In the genomic region with DNA sequence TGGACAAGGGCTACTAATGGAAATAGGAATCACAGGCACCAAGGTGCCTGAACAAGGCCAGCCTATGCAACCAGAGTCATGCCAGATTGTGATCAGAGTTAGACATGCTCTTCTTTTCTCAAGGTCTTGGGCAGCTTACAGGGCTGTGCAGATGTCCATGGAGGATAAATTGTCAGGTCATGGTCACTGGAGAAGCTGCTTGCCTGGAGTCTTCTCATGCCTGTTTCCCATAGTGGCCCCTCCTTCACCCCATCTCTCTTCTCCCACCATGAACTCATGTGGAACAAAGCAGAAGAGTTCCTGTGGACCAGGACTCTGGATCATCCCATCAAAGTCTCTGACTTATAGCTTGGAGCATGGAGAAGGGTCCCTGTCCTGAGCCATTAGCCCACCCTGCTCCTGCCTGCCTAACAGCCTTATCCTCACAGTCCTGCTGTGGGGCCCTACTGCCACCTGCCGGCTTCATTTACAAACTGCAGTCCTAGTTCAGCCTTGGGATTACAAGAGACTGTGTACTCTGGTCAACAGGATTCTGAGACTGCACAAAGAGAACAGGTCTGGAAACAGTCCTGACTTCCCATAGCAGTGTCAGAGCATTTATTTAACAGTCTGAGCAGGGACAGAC, we compare ENCODE assay signal across 7 mouse cellular contexts. TPM values are rescaled to one million over a fixed set of nuclear protein-coding genes. Genes with fewer than 3 reads are reported as not detected.
DNase-seq lines count a peak whose midpoint lies in the region; ATAC-seq lines count a peak whose summit lies in the region.

No protein-coding gene starts in this region.

- ATAC-seq in megakaryocyte, adult 5-6 weeks (ENCODE audit: poor library complexity, severe bottlenecking): peak; percentile 63

- DNase-seq in adrenal gland, adult 18-20 months (ENCODE audit: low spot score in 2 of 2): peak; percentile 74
- peak; percentile 90 to 91 for DNase-seq in cerebellum, postnatal 10 days
- DNase-seq in frontal cortex, postnatal 10 days (ENCODE audit: low spot score in 2 of 2): peak; percentile 37 to 76
- peak; percentile 70 for DNase-seq in induced T-regulatory cell, adult 2 months (ENCODE audit: low read depth)
- DNase-seq in left cerebral cortex, adult 11 months (ENCODE audit: low spot score): peak; percentile 28
- peak; percentile 76 for DNase-seq in right cerebral cortex, postnatal 25 days

RNA-seq across cellular contexts. Expression of gene Alppl2, which starts 47.8 kb away (rescaled TPM):
- not detected for total RNA-seq in adrenal gland, adult 18-20 months (2021)
- not detected in 2 replicates for total RNA-seq in megakaryocyte, adult 5-6 weeks (2015)
- not detected in 2 replicates for total RNA-seq in megakaryocyte, adult 5-6 weeks (2017)

RNA-seq across cellular contexts. Expression of gene Alpi, which starts 59.5 kb away (rescaled TPM):
- total RNA-seq in adrenal gland, adult 18-20 months (2021): not detected
- total RNA-seq in megakaryocyte, adult 5-6 weeks (2015): not detected in 2 replicates
- total RNA-seq in megakaryocyte, adult 5-6 weeks (2017): not detected in 2 replicates

Comparison
In these comparisons a context has a peak if more than half of its experiments do, and no peak if none do; other contexts are left out.
1. Peak in every context shown above with its lines: DNase-seq and ATAC-seq.
2. DNase-seq: peak in every context shown above with its lines; median percentile 90 in cerebellum, postnatal 10 days; 76 in right cerebral cortex, postnatal 25 days; 74 in adrenal gland, adult 18-20 months; 70 in induced T-regulatory cell, adult 2 months; 56 in frontal cortex, postnatal 10 days; 28 in left cerebral cortex, adult 11 months.